Mouse (Mus musculus) neural tube, embryonic 15.5 days (tissue): Measurements from ENCODE around the gene Nr1h2. TPM values are rescaled to one million over a fixed set of nuclear protein-coding genes. Genes with fewer than 3 reads are reported as not detected.
A peak's percentile ranks its signal among the peaks of the same experiment; 100 is the strongest.

ENCODE experiments used
- ATAC-seq: fragments of 200-750 bp; cut with Nextera tagmentation; 2 replicates; pipeline ENCODE4 v1.8.0; 2017; ENCODE audit warnings: mild to moderate bottlenecking, moderate TSS enrichment, moderate library complexity; ENCODE audit not compliant: low FRiP score
- H3K27ac ChIP-seq: fragments of 300-500 bp; sonication (generic); replicated peaks from 2 replicates; pipeline ENCODE4 v1.5.1; 2015; ENCODE audit warnings: mild to moderate bottlenecking, inconsistent platforms
- H3K27me3 ChIP-seq: fragments of 300-500 bp; sonication (generic); replicated peaks from 2 replicates; pipeline ENCODE4 v1.6.1; 2015; ENCODE audit warnings: inconsistent platforms
- H3K36me3 ChIP-seq: fragments of 300-500 bp; sonication (generic); 2 replicates; pipeline ENCODE4 v1.6.1; 2015; ENCODE audit warnings: inconsistent platforms
- H3K4me1 ChIP-seq: fragments of 300-500 bp; sonication (generic); 2 replicates; pipeline ENCODE4 v1.6.1; 2015; ENCODE audit warnings: inconsistent platforms
- H3K4me2 ChIP-seq: fragments of 300-500 bp; sonication (generic); 2 replicates; pipeline ENCODE4 v1.6.1; 2015; ENCODE audit warnings: inconsistent platforms, mild to moderate bottlenecking, moderate library complexity
- H3K4me3 ChIP-seq: fragments of 300-500 bp; sonication (generic); replicated peaks from 2 replicates; pipeline ENCODE4 v1.5.1; 2015; ENCODE audit warnings: mild to moderate bottlenecking, inconsistent platforms
- H3K9ac ChIP-seq: fragments of 300-500 bp; sonication (generic); replicated peaks from 2 replicates; pipeline ENCODE4 v1.6.1; 2015; ENCODE audit warnings: mild to moderate bottlenecking, inconsistent platforms
- H3K9me3 ChIP-seq: fragments of 300-500 bp; sonication (generic); replicated peaks from 2 replicates; pipeline ENCODE4 v1.6.1; 2016; ENCODE audit warnings: inconsistent platforms
- WGBS: fragments of 180-500 bp; shearing (Covaris S2); methylation state at CpG from one replicate; pipeline ENCODE4 v1.1.7; 2015; ENCODE audit warnings: mixed read lengths; 5-methylcytosine and 5-hydroxymethylcytosine counted together
- polyA plus RNA-seq: library from polyadenylated mRNA; unstranded; fragments of >200 nt; fragmentation: Nextera tagmentation; extraction: Ambion mirVana; gene quantifications from 2 replicates; pipeline ENCODE4 v1.2.1, GENCODE M21; 2015

The Nr1h2 gene
- polyA plus RNA-seq, 1 experiment from 2014 or later = 54.0 TPM

GRCm38 (mm10) chr7:44564486-44564885, 10.7 kb upstream of the Nr1h2 start:
- Histone ChIP-seq H3K27me3 (0 out of 2 replicates have a peak, but pooled peaks cover 2% of the 10 kb centered on the region), H3K9ac (no peak overlapping the region), H3K27ac (no peak overlapping the region), H3K9me3 (no peaks in the 10 kb centered on the region), H3K4me1 (no peaks in the 10 kb centered on the region), H3K4me2 (no peak overlapping the region), H3K4me3 (no peak overlapping the region), H3K36me3 (no peaks in the 10 kb centered on the region)
- WGBS = 87% methylated on average over 10 of the region's 10 CpGs
- no peak for ATAC-seq

GRCm38 (mm10) chr7:44563284-44563683, 9.5 kb upstream of the Nr1h2 start:
- 0 out of 2 replicates have a peak, but pooled peaks cover 2% of the 10 kb centered on the region for H3K27me3 ChIP-seq
- H3K4me3 ChIP-seq = no peak overlapping the region
- no peak overlapping the region for H3K4me2 ChIP-seq
- no peaks in the 10 kb centered on the region for H3K4me1 ChIP-seq
- H3K27ac ChIP-seq = no peak overlapping the region
- no peak overlapping the region for H3K9ac ChIP-seq
- no peak for ATAC-seq
- H3K9me3 ChIP-seq = no peaks in the 10 kb centered on the region
- no peaks in the 10 kb centered on the region for H3K36me3 ChIP-seq
- 49% methylated on average over 8 of the region's 8 CpGs for WGBS

- Histone ChIP-seq H3K36me3 (no peaks in the 10 kb centered on the region), H3K9me3 (no peaks in the 10 kb centered on the region), H3K9ac (0 out of 2 replicates have a peak overlapping the region, but pooled peaks have one; percentile 14), H3K27ac (no peak overlapping the region), H3K4me1 (no peaks in the 10 kb centered on the region), H3K4me2 (no peak overlapping the region), H3K4me3 (no peak overlapping the region), H3K27me3 (peaks cover 10% of the 10 kb centered on the region)
- WGBS = 56% methylated on average over 18 of the region's 18 CpGs
- peak; percentile 76 for ATAC-seq
Observed at GRCm38 (mm10) chr7:44560435-44561400, 7.0 kb upstream of the Nr1h2 start.

- no peak overlapping the region for H3K27ac ChIP-seq
- WGBS = 79% methylated on average over 2 of the region's 2 CpGs
- no peak overlapping the region for H3K4me2 ChIP-seq
- peaks cover 15% of the 10 kb centered on the region for H3K27me3 ChIP-seq
- no peak overlapping the region for H3K9ac ChIP-seq
- ATAC-seq = no peak
- H3K9me3 ChIP-seq = no peaks in the 10 kb centered on the region
- H3K36me3 ChIP-seq = no peaks in the 10 kb centered on the region
- H3K4me1 ChIP-seq = peaks cover 12% of the 10 kb centered on the region
- no peak overlapping the region for H3K4me3 ChIP-seq
Observed at GRCm38 (mm10) chr7:44557629-44558028, 3.9 kb upstream of the Nr1h2 start.

- WGBS = 2% methylated on average over 32 of the region's 32 CpGs
- peak; percentile 84 for ATAC-seq
- peaks cover 13% of the 10 kb centered on the region for H3K27me3 ChIP-seq
Observed at GRCm38 (mm10) chr7:44553196-44553764, 471 bp downstream of the Nr1h2 start.

GRCm38 (mm10) chr7:44552141-44552908, 1.4 kb downstream of the Nr1h2 start:
- Histone ChIP-seq H3K9ac (no peak overlapping the region), H3K4me1 (peaks cover 26% of the 10 kb centered on the region), H3K36me3 (peaks cover 25% of the 10 kb centered on the region), H3K27me3 (peaks cover 13% of the 10 kb centered on the region), H3K4me3 (peak overlapping the region; percentile 83), H3K4me2 (peak overlapping the region; percentile 81), H3K9me3 (no peaks in the 10 kb centered on the region), H3K27ac (peak overlapping the region; percentile 89)
- WGBS = 88% methylated on average over 31 of the region's 31 CpGs
- ATAC-seq = no peak

More at GRCm38 (mm10) chr7:44553196-44553764, 471 bp downstream of the Nr1h2 start:
- Histone ChIP-seq H3K4me1 (peaks cover 17% of the 10 kb centered on the region), H3K4me3 (peak overlapping the region; percentile 83), H3K9me3 (no peaks in the 10 kb centered on the region), H3K9ac (peak overlapping the region; percentile 48), H3K27ac (peak overlapping the region; percentile 89), H3K36me3 (peaks cover 25% of the 10 kb centered on the region), H3K4me2 (peak overlapping the region; percentile 81)

GRCm38 (mm10) chr7:44551731-44552130, 2.0 kb downstream of the Nr1h2 start:
- no peak for ATAC-seq
- 82% methylated on average over 22 of the region's 22 CpGs for WGBS
- Histone ChIP-seq H3K4me3 (no peak overlapping the region), H3K27me3 (peaks cover 8% of the 10 kb centered on the region), H3K4me2 (no peak overlapping the region), H3K36me3 (peaks cover 25% of the 10 kb centered on the region), H3K4me1 (peaks cover 27% of the 10 kb centered on the region), H3K9ac (no peak overlapping the region), H3K9me3 (no peaks in the 10 kb centered on the region), H3K27ac (no peak overlapping the region)

GRCm38 (mm10) chr7:44551301-44551700, 2.5 kb downstream of the Nr1h2 start:
- no peak overlapping the region for H3K27ac ChIP-seq
- peaks cover 7% of the 10 kb centered on the region for H3K27me3 ChIP-seq
- no peak overlapping the region; the same call in 1 of the 2 replicates for H3K9ac ChIP-seq
- H3K36me3 ChIP-seq = peaks cover 25% of the 10 kb centered on the region
- H3K9me3 ChIP-seq = no peaks in the 10 kb centered on the region
- H3K4me3 ChIP-seq = no peak overlapping the region
- WGBS = 94% methylated on average over 21 of the region's 21 CpGs
- H3K4me1 ChIP-seq = peaks cover 27% of the 10 kb centered on the region
- no peak for ATAC-seq
- H3K4me2 ChIP-seq = no peak overlapping the region

- WGBS = 100% methylated on average over 12 of the region's 12 CpGs
- Histone ChIP-seq H3K27ac (no peak overlapping the region), H3K9ac (no peak overlapping the region)
Observed at GRCm38 (mm10) chr7:44550409-44550678, 3.4 kb downstream of the Nr1h2 start.

GRCm38 (mm10) chr7:44549621-44550408, 3.9 kb downstream of the Nr1h2 start:
- H3K4me3 ChIP-seq = no peak overlapping the region
- H3K27ac ChIP-seq = no peak overlapping the region
- H3K4me1 ChIP-seq = peaks cover 27% of the 10 kb centered on the region
- 97% methylated on average over 23 of the region's 23 CpGs for WGBS
- no peak overlapping the region for H3K9ac ChIP-seq
- no peaks in the 10 kb centered on the region for H3K27me3 ChIP-seq
- no peak overlapping the region for H3K4me2 ChIP-seq
- peaks cover 25% of the 10 kb centered on the region for H3K36me3 ChIP-seq
- no peak for ATAC-seq
- no peaks in the 10 kb centered on the region for H3K9me3 ChIP-seq

More at GRCm38 (mm10) chr7:44550409-44550678, 3.4 kb downstream of the Nr1h2 start:
- Histone ChIP-seq H3K4me3 (no peak overlapping the region), H3K4me1 (peaks cover 27% of the 10 kb centered on the region), H3K4me2 (no peak overlapping the region), H3K36me3 (peaks cover 25% of the 10 kb centered on the region), H3K9me3 (no peaks in the 10 kb centered on the region), H3K27me3 (peaks cover under 1% of the 10 kb centered on the region)
- no peak for ATAC-seq
